Mouse (Mus musculus): ENCODE results near the gene Lelp1.

The Lelp1 gene

DNA sequence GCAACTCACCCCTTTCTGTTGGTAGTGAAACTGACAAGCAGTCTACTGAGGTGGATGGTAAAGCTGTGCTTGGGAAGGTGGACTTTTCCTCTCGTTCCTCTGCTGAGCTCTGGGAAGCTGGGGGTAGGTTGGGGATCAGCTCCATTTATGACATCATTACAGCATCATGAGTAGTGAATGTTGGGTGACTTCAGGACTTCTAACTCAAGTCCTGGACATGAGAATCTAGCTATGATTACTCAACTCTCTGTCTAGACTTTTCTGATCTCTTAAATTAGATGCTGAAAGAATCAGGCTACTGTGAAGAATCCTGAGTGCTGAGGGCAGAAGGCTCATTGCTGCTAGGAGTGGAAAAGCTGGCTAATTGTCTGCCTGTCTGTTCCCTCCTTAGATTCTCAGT lies at the start of gene Lelp1:
Gene Lelp1, minus strand, starts transcription at position 101 of the 400 bp plus-strand sequence.
- no peak for DNase-seq

DNA sequence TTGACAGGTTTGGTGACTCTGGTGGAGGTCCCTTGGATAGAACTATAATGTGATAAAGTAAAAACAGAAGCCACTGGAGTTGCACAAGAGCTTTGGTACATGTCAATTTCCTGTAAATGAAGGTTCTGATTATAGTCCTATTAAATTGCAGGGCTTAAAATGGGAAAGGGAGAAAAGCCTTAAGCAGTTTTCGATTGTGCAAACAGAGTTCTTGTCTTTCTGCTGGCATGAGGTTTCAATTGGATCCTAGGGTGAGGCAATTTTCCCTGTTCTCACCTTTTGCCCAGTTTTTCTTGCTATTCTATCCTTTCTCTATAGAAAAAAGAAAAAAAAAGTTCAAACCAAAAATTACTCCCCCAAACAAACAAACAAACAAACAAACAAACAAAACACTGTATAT lies 34.3 kb upstream of the Lelp1 start:
- no peak for DNase-seq

DNA sequence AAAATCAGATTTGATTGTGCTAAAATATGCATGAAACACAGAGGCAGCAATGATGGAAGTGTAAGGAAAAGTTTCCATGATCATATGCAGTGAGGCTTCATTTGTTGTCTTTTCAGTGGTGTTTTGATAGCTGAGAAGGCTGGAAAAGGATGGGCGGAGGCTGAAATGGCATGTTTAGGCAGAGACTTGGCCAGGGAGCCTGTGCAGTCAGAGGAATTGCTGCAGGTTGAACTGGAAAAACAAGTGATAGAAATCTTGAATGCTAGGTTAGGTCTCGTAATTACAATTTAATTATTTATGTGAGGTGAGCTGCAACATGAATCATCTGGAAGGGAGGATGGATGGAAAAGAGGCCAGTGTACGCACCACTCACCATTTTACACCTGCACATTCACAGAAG lies 27.3 kb upstream of the Lelp1 start:
- no peak for DNase-seq

DNA sequence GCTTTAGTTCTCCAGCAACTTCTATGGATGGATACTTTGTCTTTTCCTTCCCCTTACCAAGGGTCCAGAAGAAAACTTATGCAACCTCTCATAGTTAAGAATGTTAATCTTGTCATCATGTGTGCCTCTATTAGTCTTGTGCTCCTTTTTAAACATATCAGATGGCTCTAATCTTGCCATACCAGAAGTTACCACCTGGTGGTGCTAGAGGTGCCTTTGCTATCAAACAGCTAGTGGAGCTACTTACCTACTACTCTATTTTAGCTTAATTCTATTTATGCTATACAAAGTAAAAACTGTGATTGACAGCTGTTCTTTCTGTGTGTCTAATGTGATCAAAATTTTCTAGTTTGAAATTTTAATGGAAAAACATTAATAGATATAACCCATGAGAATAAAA lies 10.8 kb upstream of the Lelp1 start:
- peak; percentile 32 for DNase-seq

DNA sequence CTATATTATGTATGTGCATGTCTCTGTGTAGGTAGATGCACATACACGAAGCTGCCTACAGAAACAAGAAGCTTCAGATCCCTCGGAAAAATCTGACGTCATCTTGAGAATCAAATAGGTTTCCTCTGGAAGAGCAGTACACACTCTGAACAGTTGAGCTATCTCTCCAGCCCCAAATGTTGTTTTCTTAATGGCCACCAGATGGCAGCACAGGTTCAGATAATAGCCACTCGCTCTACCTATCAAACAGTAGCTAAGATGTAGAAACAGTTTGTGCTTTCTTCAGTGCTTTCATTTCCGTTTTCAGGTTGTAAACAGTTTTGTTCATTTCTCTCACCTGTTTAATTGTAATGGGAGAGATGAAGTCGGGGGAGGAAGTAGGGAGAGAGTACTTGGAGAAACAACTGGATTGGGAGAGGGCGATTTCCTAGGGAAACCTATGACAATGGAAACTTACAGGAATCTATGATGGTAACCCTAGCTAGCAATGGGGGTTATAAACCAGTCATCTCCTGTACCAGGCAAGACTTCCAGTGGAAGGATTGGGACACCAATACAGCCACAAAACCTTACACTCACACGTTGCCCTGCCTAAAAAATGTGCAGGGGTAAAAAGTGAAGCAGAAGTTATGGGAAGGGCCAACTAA lies 8.2 kb upstream of the Lelp1 start:
- peak; percentile 28 for DNase-seq

DNA sequence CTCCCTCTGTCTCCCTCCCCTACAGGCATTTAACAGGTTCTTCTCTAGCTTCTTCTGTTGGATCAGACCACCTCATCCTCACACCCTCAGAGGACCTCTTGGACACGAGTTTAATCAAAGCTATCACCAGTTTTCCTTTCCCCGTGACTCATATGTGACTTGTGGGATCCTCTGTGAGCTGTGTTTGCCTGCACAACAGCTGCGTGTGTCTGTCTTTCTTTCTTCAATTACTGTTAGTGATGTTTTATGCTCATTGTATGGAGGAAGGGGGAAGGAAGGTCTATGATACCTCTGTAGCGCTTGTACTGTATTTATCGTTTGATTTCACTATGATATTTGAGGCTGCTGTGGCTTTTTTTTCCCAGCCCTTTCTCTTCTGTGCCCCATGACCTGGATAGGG lies 5.4 kb upstream of the Lelp1 start:
- DNase-seq: no peak

DNA sequence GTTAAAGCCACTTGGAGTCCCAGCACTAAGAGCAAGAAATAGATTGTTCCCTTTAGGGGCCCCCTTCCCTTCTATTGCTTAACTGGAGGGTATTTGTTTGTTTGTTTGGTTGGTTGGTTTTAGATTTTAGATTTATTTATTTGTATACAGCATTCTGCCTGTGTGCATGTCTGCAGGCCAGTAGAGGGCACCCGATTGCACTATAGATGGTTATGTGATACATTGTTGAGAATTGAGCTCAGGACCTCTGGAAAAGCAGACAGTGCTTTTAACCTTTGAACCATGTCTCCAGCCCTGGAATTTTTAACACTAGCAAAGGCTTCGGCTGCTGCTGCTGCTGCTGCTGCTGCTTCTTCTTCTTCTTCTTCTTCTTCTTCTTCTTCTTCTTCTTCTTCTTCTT lies 4.9 kb upstream of the Lelp1 start:
- DNase-seq: no peak

DNA sequence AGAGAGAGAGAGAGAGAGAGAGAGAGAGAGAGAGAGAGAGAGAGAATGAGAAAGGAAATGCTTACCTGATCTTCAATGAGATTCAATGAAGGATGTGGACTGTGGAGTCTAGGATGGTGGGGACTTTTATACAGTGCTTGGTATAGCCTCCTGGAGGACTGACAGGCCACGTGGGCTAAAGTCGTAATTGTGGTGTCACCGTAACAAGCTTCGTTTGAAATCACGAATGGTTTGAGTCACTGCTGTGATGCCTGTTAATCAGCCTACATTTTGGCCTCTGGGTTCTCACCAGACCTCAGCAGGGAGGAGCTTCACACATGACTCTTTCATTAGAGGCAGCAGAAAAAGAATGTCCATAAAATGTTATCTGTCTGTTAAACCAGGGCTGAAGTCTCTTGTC lies 18.7 kb downstream of the Lelp1 start, which contains the start of gene Prr9:
Gene Prr9, minus strand, starts transcription at position 101 of the 400 bp plus-strand sequence.
- DNase-seq: no peak

DNA sequence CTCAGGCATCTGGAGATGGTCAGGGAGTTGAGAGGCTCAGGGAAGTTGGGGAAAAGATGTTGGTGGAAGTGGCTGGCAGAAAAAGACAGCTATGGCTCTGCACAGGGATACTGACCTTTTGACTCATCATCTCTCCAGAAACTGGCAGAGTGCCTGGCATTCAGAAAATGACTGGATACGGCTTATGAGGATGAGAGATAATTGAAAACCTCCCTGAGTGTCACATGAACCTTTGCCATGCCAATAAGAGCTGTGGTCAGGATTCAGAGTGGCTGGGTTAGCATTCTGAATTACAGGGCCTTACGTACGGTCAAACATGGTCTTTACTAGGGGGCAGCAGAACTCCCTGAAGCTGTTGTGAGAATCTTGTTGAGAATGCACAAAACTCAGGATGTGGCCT lies 21.6 kb downstream of the Lelp1 start:
- no peak for DNase-seq

DNA sequence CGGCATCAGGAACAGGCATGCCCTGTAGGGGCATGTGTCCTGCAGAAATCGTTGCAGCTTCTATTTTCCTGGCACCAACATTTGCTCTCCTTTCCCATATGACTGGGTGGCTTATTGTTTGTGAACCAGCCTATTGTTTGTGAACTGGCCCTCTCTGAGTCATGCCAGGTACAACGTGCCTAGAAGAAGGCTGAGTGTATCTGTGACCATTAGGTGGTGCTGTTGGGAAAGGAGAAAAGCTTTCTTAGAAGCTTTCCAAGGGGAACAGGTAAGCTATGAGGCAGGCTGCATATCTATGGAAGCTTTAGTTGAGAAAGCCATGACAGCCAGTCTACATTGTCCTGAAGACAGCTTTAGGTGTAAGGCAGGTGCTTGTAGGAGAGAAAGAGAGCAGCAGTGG lies 24.6 kb downstream of the Lelp1 start:
- peak; percentile 6 for DNase-seq

DNA sequence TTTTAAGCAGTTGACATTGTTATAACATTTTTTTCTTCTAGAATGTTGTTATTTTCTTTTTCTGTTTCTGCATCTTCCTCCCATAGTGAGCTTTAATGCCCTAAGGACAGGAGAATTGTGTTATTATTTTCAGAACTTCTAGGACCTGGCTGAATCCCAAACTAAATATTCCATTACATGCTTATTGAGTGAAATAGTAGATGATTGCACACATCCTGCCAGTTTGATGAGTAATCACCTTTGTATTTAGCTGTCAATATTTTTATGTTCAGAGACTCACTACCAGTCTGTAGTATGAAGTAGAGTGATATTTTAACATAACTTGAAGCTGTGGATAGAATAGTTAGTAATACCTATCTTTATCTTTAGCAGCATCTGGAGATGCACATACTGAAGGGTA lies 31.0 kb downstream of the Lelp1 start:
- no peak for DNase-seq

DNA sequence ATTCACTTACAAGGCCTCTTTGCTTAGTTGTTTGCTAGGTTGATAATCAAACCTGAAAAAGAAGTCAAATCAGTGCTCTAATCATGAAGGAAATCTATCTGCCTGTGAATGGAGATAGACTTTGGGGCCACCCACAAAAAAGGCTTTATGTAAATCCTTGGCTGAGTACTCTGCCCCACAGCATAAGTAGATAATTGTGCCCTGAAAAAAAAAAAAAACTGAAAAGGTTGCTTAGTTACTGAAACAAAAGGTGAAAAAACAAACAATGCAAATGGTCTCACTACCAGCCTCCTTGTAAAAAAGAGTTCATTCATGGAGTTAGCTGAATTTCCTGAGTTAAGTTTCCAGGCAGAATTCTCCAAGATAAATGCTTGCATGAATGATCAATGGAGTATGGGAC lies 31.8 kb downstream of the Lelp1 start:
- DNase-seq: no peak

DNA sequence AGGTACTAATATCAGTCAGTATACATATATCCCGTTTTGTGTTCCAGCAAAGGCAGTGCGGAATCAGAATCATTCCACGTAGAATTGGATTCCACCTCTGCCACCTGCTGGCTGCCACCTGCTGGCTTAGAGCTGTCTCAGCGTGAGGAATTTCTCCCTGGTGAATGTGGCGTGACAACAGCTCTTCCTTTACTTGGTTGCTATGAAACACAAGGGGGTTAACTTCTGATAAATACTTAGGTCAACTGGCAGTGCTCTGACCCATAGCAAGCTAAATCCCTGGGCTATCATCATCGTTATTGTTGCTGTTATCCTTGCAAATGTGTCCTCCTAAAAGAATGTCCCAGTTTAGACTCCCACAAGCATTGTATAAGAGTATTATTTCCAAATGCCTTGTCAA lies 36.0 kb downstream of the Lelp1 start:
- DNase-seq: peak; percentile 54
